Mouse (Mus musculus) T-helper 1 cell (primary cell): ENCODE results near the gene Ttc23.

ENCODE experiments used
- in situ Hi-C: fragments of 300-600 bp; cut with MboI, MseI; formaldehyde crosslinking; loops from one replicate; pipeline ENCODE4 v1.15.1; 2025; ENCODE audit warnings: high pct_unique_total_duplicates

Gene Ttc23

GRCm38 (mm10) chr7:67647277-67647676 lies at the start of gene Ttc23:
Gene Ttc23, plus strand, starts transcription at chr7:67647410.
- in situ Hi-C loops: no loop called here

GRCm38 (mm10) chr7:67598050-67598449 lies 49.2 kb upstream of the Ttc23 start:
- in situ Hi-C loops: no loop called here

- in situ Hi-C loops: no loop called here
Observed at GRCm38 (mm10) chr7:67605114-67605513, 42.1 kb upstream of the Ttc23 start.

GRCm38 (mm10) chr7:67606250-67606649 lies 41.0 kb upstream of the Ttc23 start:
- in situ Hi-C loops: no loop called here

GRCm38 (mm10) chr7:67607669-67608347 lies 39.4 kb upstream of the Ttc23 start:
- in situ Hi-C loops: no loop called here

GRCm38 (mm10) chr7:67608348-67609024 lies 38.7 kb upstream of the Ttc23 start:
- in situ Hi-C loops: no loop called here

- in situ Hi-C loops: no loop called here
Observed at GRCm38 (mm10) chr7:67613795-67614463, 33.3 kb upstream of the Ttc23 start.

GRCm38 (mm10) chr7:67614464-67614861 lies 32.7 kb upstream of the Ttc23 start:
- in situ Hi-C loops: no loop called here

- in situ Hi-C loops: no loop called here
Observed at GRCm38 (mm10) chr7:67616890-67617289, 30.3 kb upstream of the Ttc23 start.

GRCm38 (mm10) chr7:67617646-67618045 lies 29.6 kb upstream of the Ttc23 start:
- in situ Hi-C loops: no loop called here

- in situ Hi-C loops: no loop called here
Observed at GRCm38 (mm10) chr7:67618316-67618715, 28.9 kb upstream of the Ttc23 start.

- in situ Hi-C loops: no loop called here
Observed at GRCm38 (mm10) chr7:67619836-67620235, 27.4 kb upstream of the Ttc23 start.

- in situ Hi-C loops: no loop called here
Observed at GRCm38 (mm10) chr7:67622151-67622550, 25.1 kb upstream of the Ttc23 start.

- in situ Hi-C loops: no loop called here
Observed at GRCm38 (mm10) chr7:67626671-67627070, 20.5 kb upstream of the Ttc23 start.

- in situ Hi-C loops: loop anchor here (5.0 kb wide), 2 partner anchors 257 to 402 kb away; partner anchors contain the start of gene Mef2a
Observed at GRCm38 (mm10) chr7:67629681-67630080, 17.5 kb upstream of the Ttc23 start.

- in situ Hi-C loops: loop anchor here (5.0 kb wide), 2 partner anchors 259 to 404 kb away; partner anchors contain the start of gene Mef2a
Observed at GRCm38 (mm10) chr7:67630817-67631216, 16.4 kb upstream of the Ttc23 start.

GRCm38 (mm10) chr7:67632380-67632779 lies 14.8 kb upstream of the Ttc23 start:
- in situ Hi-C loops: loop anchor here (5.0 kb wide), 2 partner anchors 260 to 405 kb away; partner anchors contain the start of gene Mef2a

GRCm38 (mm10) chr7:67634210-67634609 lies 13.0 kb upstream of the Ttc23 start:
- in situ Hi-C loops: loop anchor here (5.0 kb wide), 2 partner anchors 262 to 407 kb away; partner anchors contain the start of gene Mef2a

- in situ Hi-C loops: loop anchor here (5.0 kb wide), 1 partner anchor 814 kb away; no protein-coding TSS in a partner anchor
Observed at GRCm38 (mm10) chr7:67636161-67636560, 11.0 kb upstream of the Ttc23 start.

- in situ Hi-C loops: loop anchor here (5.0 kb wide), 1 partner anchor 817 kb away; no protein-coding TSS in a partner anchor
Observed at GRCm38 (mm10) chr7:67639006-67639405, 8.2 kb upstream of the Ttc23 start.

GRCm38 (mm10) chr7:67642955-67643354 lies 4.3 kb upstream of the Ttc23 start:
- in situ Hi-C loops: no loop called here

GRCm38 (mm10) chr7:67644291-67644690 lies 2.9 kb upstream of the Ttc23 start:
- in situ Hi-C loops: no loop called here
